Mouse (Mus musculus) kidney, embryonic 14.5 days (tissue): ENCODE data around the gene Tmem106c. TPM values are rescaled to one million over a fixed set of nuclear protein-coding genes. Genes with fewer than 3 reads are reported as not detected.
A peak's percentile ranks its signal among the peaks of the same experiment; 100 is the strongest.

Source experiments
- ATAC-seq: fragments of 200-750 bp; cut with Nextera tagmentation; 2 replicates; pipeline ENCODE4 v1.8.0; 2017; ENCODE audit warnings: moderate number of reproducible peaks, mild to moderate bottlenecking, moderate TSS enrichment, moderate library complexity; ENCODE audit not compliant: low FRiP score, low TSS enrichment
- H3K27ac ChIP-seq: fragments of 300-500 bp; sonication (generic); 2 replicates; pipeline ENCODE4 v1.5.1; 2014; ENCODE audit warnings: low read depth, mild to moderate bottlenecking, low read length, moderate library complexity, mixed read lengths
- H3K27me3 ChIP-seq: fragments of 300-500 bp; sonication (generic); 2 replicates; pipeline ENCODE4 v1.6.1; 2014; ENCODE audit warnings: mild to moderate bottlenecking, low read length; ENCODE audit not compliant: control insufficient read depth, insufficient read depth
- H3K36me3 ChIP-seq: fragments of 300-500 bp; sonication (generic); 2 replicates; pipeline ENCODE4 v1.6.1; 2014; ENCODE audit warnings: low read length, mixed read lengths; ENCODE audit not compliant: control insufficient read depth, insufficient read depth
- H3K4me1 ChIP-seq: fragments of 300-500 bp; sonication (generic); 2 replicates; pipeline ENCODE4 v1.6.1; 2014; ENCODE audit warnings: low read length, mixed read lengths; ENCODE audit not compliant: control insufficient read depth, insufficient read depth
- H3K4me2 ChIP-seq: fragments of 300-500 bp; sonication (generic); replicated peaks from 2 replicates; pipeline ENCODE4 v1.6.1; 2014; ENCODE audit warnings: low read depth, mild to moderate bottlenecking, low read length
- H3K4me3 ChIP-seq: fragments of 300-500 bp; sonication (generic); 2 replicates; pipeline ENCODE4 v1.5.1; 2014; ENCODE audit warnings: mild to moderate bottlenecking, low read length
- H3K9ac ChIP-seq: fragments of 300-500 bp; sonication (generic); 2 replicates; pipeline ENCODE4 v1.6.1; 2014; ENCODE audit warnings: low read depth, mild to moderate bottlenecking, low read length, moderate library complexity
- H3K9me3 ChIP-seq: fragments of 300-500 bp; sonication (generic); 2 replicates; pipeline ENCODE4 v1.6.1; 2016; ENCODE audit warnings: low read length; ENCODE audit not compliant: control insufficient read depth
- WGBS: fragments of 180-500 bp; shearing (Covaris S2); extraction: QIAGEN DNeasy Blood & Tissue Kit; methylation state at CpG from one replicate; pipeline ENCODE4 v1.1.7; 2014; 5-methylcytosine and 5-hydroxymethylcytosine counted together
- polyA plus RNA-seq: library from polyadenylated mRNA; unstranded; fragments of >200 nt; fragmentation: Nextera tagmentation; extraction: Ambion mirVana; gene quantifications from 2 replicates; pipeline ENCODE4 v1.2.1, GENCODE M21; 2014

Tmem106c gene
- 40.9 and 44.9 TPM in 2 replicates for polyA plus RNA-seq

DNA sequence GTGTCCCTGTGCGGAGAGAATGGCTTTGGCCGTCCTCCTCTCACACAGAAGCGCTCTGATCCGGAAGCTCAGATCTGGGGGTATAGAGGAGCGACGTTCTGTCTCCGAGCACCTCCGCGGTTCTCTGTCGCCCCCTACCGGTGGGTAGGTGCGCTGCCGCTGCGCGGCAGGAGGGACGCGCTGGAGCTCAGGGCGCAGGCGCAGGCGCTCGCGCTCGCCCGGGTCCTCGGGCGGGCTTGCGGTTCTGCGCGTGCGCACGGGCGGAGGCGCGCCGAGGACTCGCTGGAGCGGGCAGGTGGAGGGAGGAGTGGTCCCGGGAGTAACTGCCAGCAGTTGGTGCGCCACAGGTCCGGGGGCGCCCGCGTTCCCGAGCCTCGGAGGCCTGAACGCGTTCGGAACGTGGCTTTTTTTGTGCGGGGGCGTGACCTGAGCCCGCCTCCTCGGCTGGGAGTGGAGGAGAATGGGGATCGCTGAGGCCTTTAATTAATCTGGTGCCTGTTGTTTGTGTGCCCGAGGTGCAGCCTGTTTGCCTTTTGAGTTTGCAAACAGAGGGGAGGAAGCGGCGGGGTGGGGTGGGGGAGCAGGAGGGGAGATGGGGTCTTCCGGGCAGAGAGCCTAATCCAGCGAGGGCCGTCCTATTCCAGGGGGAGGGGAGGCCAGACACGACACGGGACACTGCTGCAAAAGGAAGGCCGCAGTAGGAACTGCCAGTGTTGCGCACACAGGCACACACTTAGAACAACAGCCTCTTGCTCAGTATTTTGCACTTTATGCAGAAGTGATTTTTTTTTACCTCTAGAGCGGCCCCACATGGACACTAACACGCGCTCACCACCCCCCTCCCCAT lies at the start of gene Tmem106c:
TSS of gene Tmem106c (plus strand) at position 212 of the 847 bp plus-strand sequence.
- Histone ChIP-seq H3K9ac (peak within 1 kb of the TSS; percentile 71), H3K4me2 (peak within 1 kb of the TSS; percentile 77), H3K36me3 (no peaks in the 10 kb centered on the region), H3K4me3 (peak within 1 kb of the TSS; percentile 59), H3K27me3 (no peaks in the 10 kb centered on the region), H3K9me3 (no peaks in the 10 kb centered on the region), H3K27ac (peak within 1 kb of the TSS; percentile 75), H3K4me1 (no peaks in the 10 kb centered on the region)
- under 1% methylated on average over 65 of the region's 67 CpGs for WGBS
- ATAC-seq, result peak; percentile 95

DNA sequence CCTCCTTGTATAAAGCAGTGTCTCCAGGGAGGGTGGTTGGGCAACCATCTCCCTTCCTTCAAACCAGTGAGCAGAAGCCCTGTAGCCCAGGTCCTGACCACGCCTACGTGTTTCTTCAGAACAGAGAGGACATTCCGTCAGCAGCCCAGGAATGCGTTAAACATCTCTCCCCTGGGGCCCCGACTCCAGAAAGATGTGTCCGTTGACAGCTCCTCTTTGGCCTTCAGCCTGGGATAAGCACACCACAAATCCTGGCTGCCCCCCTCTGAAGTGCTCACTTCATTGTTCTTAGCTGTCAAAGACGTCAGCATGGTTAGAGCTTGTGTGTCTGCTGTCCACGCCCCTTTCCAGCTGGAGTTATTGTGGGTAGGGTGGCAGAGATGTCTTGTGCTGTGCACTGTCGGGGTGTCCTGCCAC lies 49.7 kb upstream of the Tmem106c start:
- 24% methylated on average over 9 of the region's 9 CpGs for WGBS
- no peak for ATAC-seq
- Histone ChIP-seq H3K36me3 (no peaks in the 10 kb centered on the region), H3K4me3 (no peak overlapping the region), H3K4me2 (no peak overlapping the region; the same call in 1 of the 2 replicates), H3K9me3 (no peaks in the 10 kb centered on the region), H3K27me3 (0 out of 2 replicates have a peak, but pooled peaks cover 3% of the 10 kb centered on the region), H3K27ac (no peak overlapping the region), H3K4me1 (peaks cover 7% of the 10 kb centered on the region; the same call in 1 of the 2 replicates), H3K9ac (no peak overlapping the region)

DNA sequence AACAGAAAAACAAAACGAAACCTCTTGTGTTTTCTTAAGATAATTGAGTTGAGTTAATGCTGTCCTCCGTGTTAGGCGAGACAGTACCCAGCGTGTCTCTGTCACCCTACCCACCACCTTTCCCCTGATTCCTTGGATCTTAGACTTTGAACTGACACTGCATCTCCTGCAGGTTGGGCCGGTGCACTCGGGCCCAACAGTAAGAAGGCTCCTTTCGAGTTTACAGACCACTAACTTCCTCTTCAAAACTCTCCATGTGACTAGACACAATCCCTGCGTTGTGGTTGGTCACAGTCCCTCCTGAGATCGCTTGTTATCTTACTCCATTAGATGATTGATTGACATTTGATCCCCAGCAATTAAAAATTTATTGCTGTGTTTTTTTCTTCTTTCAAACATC lies 46.0 kb upstream of the Tmem106c start:
- H3K36me3 ChIP-seq, result no peaks in the 10 kb centered on the region
- H3K9me3 ChIP-seq, result no peaks in the 10 kb centered on the region
- 75% methylated on average over 9 of the region's 9 CpGs for WGBS
- H3K27me3 ChIP-seq, result no peaks in the 10 kb centered on the region
- no peak overlapping the region for H3K9ac ChIP-seq
- no peak overlapping the region for H3K4me2 ChIP-seq
- H3K4me3 ChIP-seq, result no peak overlapping the region
- no peak for ATAC-seq
- H3K4me1 ChIP-seq, result peaks cover 7% of the 10 kb centered on the region; the same call in 1 of the 2 replicates
- no peak overlapping the region for H3K27ac ChIP-seq

DNA sequence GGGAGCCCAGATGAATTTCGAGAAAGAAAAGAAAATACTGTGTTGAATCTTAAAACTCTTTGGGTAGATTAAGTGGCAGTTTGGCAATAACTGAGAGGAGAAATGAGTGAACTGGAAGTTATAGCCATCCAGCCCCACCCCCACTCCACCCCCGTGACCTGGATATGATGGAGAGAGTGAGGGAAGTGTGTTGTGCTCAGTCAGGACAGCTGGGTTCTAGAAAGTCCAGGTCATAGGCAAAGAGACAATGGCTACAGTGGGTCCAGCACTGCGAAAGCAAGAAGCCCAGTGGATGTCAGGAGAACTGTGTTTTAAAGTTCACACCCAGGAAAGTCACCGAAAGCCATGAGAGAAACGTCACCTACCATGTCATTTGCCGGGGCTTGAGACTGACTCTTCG lies 44.8 kb upstream of the Tmem106c start:
- no peaks in the 10 kb centered on the region for H3K36me3 ChIP-seq
- H3K4me3 ChIP-seq, result no peak overlapping the region
- no peak for ATAC-seq
- no peak overlapping the region for H3K9ac ChIP-seq
- no peak overlapping the region for H3K27ac ChIP-seq
- no peaks in the 10 kb centered on the region for H3K9me3 ChIP-seq
- H3K27me3 ChIP-seq, result no peaks in the 10 kb centered on the region
- 85% methylated on average over 7 of the region's 7 CpGs for WGBS
- peaks cover 6% of the 10 kb centered on the region; the same call in 1 of the 2 replicates for H3K4me1 ChIP-seq
- no peak overlapping the region for H3K4me2 ChIP-seq

DNA sequence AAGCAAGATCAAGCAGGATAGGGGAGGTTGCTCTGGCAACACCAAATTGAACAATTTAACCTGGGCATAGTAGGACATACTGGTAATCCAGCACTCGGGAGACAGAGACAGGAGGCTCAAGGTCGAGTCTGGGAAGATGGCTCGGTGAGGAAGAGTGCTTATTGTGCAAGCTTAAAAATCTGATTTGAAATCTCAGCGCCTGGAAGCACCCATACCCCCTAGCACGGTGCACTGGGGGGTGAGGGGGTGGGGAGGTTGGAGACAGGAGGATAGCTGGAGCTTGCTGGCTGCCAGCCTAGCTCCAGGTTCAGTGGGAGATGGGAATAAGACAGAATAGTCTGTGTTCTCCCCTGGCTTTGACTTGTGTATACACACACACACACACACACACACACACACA lies 43.7 kb upstream of the Tmem106c start:
- H3K4me3 ChIP-seq, result no peak overlapping the region
- H3K9ac ChIP-seq, result no peak overlapping the region
- H3K27ac ChIP-seq, result no peak overlapping the region
- no peaks in the 10 kb centered on the region for H3K36me3 ChIP-seq
- 81% methylated on average over 5 of the region's 5 CpGs for WGBS
- no peaks in the 10 kb centered on the region for H3K9me3 ChIP-seq
- H3K4me1 ChIP-seq, result no peaks in the 10 kb centered on the region
- H3K4me2 ChIP-seq, result no peak overlapping the region
- no peak for ATAC-seq
- no peaks in the 10 kb centered on the region for H3K27me3 ChIP-seq

DNA sequence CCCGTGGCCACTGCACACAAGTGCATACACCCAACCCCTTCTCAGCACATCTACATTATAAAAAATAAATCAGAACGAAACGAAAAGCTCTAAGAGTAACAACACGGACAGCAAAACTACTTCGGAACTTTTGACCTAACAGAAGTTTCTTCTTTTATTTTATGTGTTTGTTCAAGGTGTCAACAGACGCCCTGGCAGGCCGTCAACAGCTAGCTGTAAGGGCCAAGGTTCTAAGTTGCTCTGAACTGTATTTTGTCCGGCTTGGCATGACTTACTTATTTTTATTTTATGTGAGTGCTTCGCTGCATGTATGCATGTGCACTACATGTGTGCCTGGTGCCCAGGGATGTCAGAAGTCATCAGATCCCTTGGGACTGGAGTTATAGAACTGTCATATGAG lies 42.2 kb upstream of the Tmem106c start:
- Histone ChIP-seq H3K27ac (no peak overlapping the region), H3K4me3 (no peak overlapping the region), H3K27me3 (no peaks in the 10 kb centered on the region), H3K9me3 (no peaks in the 10 kb centered on the region), H3K9ac (no peak overlapping the region), H3K4me1 (no peaks in the 10 kb centered on the region), H3K36me3 (no peaks in the 10 kb centered on the region), H3K4me2 (no peak overlapping the region)
- 72% methylated on average over 9 of the region's 9 CpGs for WGBS
- no peak for ATAC-seq

DNA sequence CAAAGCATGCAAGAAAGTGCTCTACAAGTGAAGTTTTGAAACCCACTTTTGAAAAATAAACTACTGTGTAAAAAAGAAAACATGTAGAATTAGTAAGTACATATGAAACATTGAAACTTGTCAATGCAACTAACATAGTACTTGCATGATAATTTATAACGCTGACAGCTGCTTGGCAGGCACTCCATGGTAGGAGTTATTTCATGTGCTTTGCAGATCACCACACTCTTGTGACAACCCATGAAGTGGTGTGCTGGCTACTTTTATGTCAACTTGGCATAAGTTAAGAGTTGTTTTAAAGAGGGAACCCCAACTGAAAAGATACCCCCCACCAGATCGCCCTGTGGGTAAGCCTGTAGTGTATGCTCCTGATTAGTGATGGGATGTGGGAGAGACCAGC lies 41.6 kb upstream of the Tmem106c start:
- Histone ChIP-seq H3K9ac (no peak overlapping the region), H3K27ac (no peak overlapping the region), H3K4me1 (no peaks in the 10 kb centered on the region), H3K9me3 (no peaks in the 10 kb centered on the region), H3K36me3 (no peaks in the 10 kb centered on the region), H3K4me3 (no peak overlapping the region), H3K27me3 (no peaks in the 10 kb centered on the region), H3K4me2 (no peak overlapping the region)
- ATAC-seq, result no peak
- WGBS, result 88% methylated on average over 2 of the region's 2 CpGs

DNA sequence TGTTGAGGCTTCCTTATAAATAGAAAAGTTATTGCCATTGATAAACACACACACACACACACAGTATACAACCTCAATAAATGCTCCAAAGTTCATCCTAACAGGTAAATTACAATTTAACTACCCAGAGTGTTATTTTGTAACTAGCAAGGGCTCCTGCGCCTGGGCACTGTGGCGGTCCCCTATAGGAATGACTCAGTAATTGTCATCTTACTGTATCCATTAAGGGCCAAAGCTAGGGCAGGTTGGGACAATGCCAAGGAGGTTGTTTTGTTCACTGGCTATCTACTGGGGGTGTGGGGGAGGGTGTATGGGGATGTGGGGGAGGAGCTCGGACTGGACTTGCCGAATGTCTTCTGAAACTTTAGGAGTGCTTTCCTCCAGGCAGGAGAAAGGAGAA lies 37.0 kb upstream of the Tmem106c start:
- peaks cover 4% of the 10 kb centered on the region; the same call in 1 of the 2 replicates for H3K4me1 ChIP-seq
- peak overlapping the region; percentile 47; the same call in 1 of the 2 replicates for H3K27ac ChIP-seq
- no peak overlapping the region for H3K9ac ChIP-seq
- WGBS, result 39% methylated on average over 4 of the region's 4 CpGs
- no peaks in the 10 kb centered on the region for H3K36me3 ChIP-seq
- H3K4me2 ChIP-seq, result no peak overlapping the region
- ATAC-seq, result peak; percentile 63; the same call in 1 of the 2 replicates
- no peaks in the 10 kb centered on the region for H3K27me3 ChIP-seq
- H3K4me3 ChIP-seq, result no peak overlapping the region
- H3K9me3 ChIP-seq, result no peaks in the 10 kb centered on the region

DNA sequence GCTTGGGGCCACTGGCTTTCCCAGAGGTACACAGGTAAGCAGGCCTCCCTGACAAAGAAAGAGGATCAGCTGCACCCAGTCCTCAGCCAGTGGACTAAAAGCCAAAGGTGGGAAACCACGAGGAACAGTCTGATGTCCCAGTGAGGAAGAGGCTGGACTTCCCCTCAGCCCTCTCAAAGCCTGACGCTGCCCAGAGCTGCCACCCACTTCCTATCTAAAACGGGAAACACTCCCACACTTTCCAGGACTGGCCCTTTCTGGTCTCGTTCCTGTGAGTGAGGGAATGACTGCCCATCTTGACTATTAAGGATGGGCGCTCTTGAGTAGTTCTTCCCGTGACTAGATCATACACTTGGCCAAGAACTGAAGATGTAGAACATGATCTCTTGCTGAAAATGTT lies 36.2 kb upstream of the Tmem106c start:
- H3K36me3 ChIP-seq, result no peaks in the 10 kb centered on the region
- no peaks in the 10 kb centered on the region for H3K27me3 ChIP-seq
- no peak overlapping the region for H3K4me3 ChIP-seq
- ATAC-seq, result no peak
- WGBS, result 48% methylated on average over 6 of the region's 6 CpGs
- H3K4me1 ChIP-seq, result peaks cover 4% of the 10 kb centered on the region; the same call in 1 of the 2 replicates
- peak overlapping the region; percentile 47; the same call in 1 of the 2 replicates for H3K27ac ChIP-seq
- H3K4me2 ChIP-seq, result no peak overlapping the region
- H3K9me3 ChIP-seq, result no peaks in the 10 kb centered on the region
- H3K9ac ChIP-seq, result no peak overlapping the region
